Mouse (Mus musculus): ENCODE results near the gene Reps2. TPM values are rescaled to one million over a fixed set of nuclear protein-coding genes. Genes with fewer than 3 reads are reported as not detected.

Gene Reps2
- polyA plus RNA-seq, 1 experiment from 2014 or later, result 0.90 TPM

GRCm38 (mm10) chrX:162402487-162402886 lies 241.0 kb downstream of the Reps2 start:
- ATAC-seq (no peak), DNase-seq (no peak)
- H3K9ac ChIP-seq (replicated peaks), result no peak overlapping the region
- no peaks in the 10 kb centered on the region for H3K4me1 ChIP-seq (ENCODE audit: insufficient read depth)
- no peak overlapping the region for H3K4me2 ChIP-seq (ENCODE audit: low read depth, low read length)
- H3K9me3 ChIP-seq (ENCODE audit: low read length), result no peaks in the 10 kb centered on the region
- H3K4me3 ChIP-seq (ENCODE audit: low read depth, low read length), result no peak overlapping the region
- H3K36me3 ChIP-seq (replicated peaks; ENCODE audit: insufficient read depth, low read length), result no peaks in the 10 kb centered on the region
- H3K27me3 ChIP-seq (ENCODE audit: insufficient read depth, low read length), result peaks cover 4% of the 10 kb centered on the region; the same call in 1 of the 2 replicates
- H3K27ac ChIP-seq (ENCODE audit: low read depth), result no peak overlapping the region
- no peak for TF ChIP-seq CTCF (IDR thresholded peaks at IDR 0.05; ENCODE audit: low read depth)
- TF ChIP-seq EP300 (IDR thresholded peaks at IDR 0.05; ENCODE audit: low read depth), result no peak
- 73% methylated on average over 3 of the region's 3 CpGs for WGBS (ENCODE audit: insufficient replicate concordance)

DNA sequence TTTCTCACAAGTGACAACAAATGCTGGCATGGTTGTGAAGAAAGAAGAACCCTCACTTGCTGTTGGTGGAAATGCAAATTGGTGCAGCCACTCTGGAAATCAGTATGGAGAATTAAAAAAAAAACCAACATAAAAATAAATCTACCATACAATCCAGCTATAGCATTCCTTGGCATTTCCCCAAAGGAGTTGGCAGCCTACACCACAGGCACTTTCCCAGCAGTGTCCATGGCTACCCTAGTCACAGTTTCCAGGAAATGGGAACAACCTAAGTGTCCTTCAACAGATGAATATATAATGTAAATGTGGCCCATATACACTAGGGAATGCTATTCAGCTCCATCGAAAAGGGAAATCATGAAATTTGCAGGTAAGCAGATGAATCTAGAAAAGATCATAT lies 262.7 kb downstream of the Reps2 start:
- no peaks in the 10 kb centered on the region for H3K4me1 ChIP-seq (ENCODE audit: insufficient read depth)
- ATAC-seq, result no peak
- H3K4me2 ChIP-seq (ENCODE audit: low read depth, low read length), result no peak overlapping the region
- WGBS (ENCODE audit: insufficient replicate concordance), result 68% methylated on average over 1 of the region's 1 CpGs
- no peaks in the 10 kb centered on the region for H3K36me3 ChIP-seq (replicated peaks; ENCODE audit: insufficient read depth, low read length)
- DNase-seq, result no peak
- TF ChIP-seq CTCF (IDR thresholded peaks at IDR 0.05; ENCODE audit: low read depth) (no peak), EP300 (IDR thresholded peaks at IDR 0.05; ENCODE audit: low read depth) (no peak)
- H3K9me3 ChIP-seq (ENCODE audit: low read length), result no peaks in the 10 kb centered on the region
- no peak overlapping the region for H3K9ac ChIP-seq (replicated peaks)
- no peak overlapping the region for H3K27ac ChIP-seq (ENCODE audit: low read depth)
- H3K4me3 ChIP-seq (ENCODE audit: low read depth, low read length), result no peak overlapping the region
- H3K27me3 ChIP-seq (ENCODE audit: insufficient read depth, low read length), result no peaks in the 10 kb centered on the region

DNA sequence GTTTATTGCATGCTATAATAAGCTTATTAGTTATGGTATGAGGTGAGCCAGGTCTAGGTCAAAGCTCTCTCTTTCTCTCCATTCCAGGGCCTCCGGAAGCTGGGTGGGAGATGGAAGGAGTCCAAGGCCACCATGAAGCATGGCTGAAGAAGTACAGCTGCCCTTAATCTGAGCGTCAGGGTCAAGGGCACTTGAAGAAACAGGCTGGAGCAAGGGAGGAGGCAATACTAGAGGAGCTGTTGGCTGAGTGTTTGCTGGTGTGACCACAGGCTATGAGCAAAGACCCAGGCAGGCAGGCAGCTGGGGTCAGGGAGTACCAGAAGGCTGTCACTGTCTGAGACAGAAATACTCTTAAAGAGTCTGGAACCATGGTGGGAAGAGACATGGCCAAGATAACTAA lies 280.2 kb downstream of the Reps2 start:
- Histone ChIP-seq H3K27me3 (ENCODE audit: insufficient read depth, low read length) (no peaks in the 10 kb centered on the region), H3K9ac (replicated peaks) (no peak overlapping the region), H3K4me2 (ENCODE audit: low read depth, low read length) (no peak overlapping the region), H3K9me3 (ENCODE audit: low read length) (no peaks in the 10 kb centered on the region), H3K27ac (ENCODE audit: low read depth) (no peak overlapping the region), H3K36me3 (replicated peaks; ENCODE audit: insufficient read depth, low read length) (no peaks in the 10 kb centered on the region), H3K4me3 (ENCODE audit: low read depth, low read length) (no peak overlapping the region), H3K4me1 (ENCODE audit: insufficient read depth) (no peaks in the 10 kb centered on the region)
- no peak for TF ChIP-seq EP300 (IDR thresholded peaks at IDR 0.05; ENCODE audit: low read depth)
- TF ChIP-seq CTCF (IDR thresholded peaks at IDR 0.05; ENCODE audit: low read depth), result no peak
- ATAC-seq (no peak), DNase-seq (no peak)
- WGBS (ENCODE audit: insufficient replicate concordance), result 58% methylated on average over 2 of the region's 2 CpGs

Other genes with a start within 250 kb of the Reps2 start
- gene Rbbp7, start 116.8 kb upstream of the Reps2 start, polyA plus RNA-seq (2015; fragmentation: Nextera tagmentation; extraction: Ambion mirVana), result 194 and 217 TPM in 2 replicates
- gene Txlng, start 185.8 kb upstream of the Reps2 start, polyA plus RNA-seq (2015; fragmentation: Nextera tagmentation; extraction: Ambion mirVana), result 7.4 and 7.6 TPM in 2 replicates
- 20.5 and 21.5 TPM in 2 replicates for gene Syap1, start 244.8 kb upstream of the Reps2 start, polyA plus RNA-seq (2015; fragmentation: Nextera tagmentation; extraction: Ambion mirVana)